Mouse (Mus musculus) right cerebral cortex, postnatal 4 days (tissue): ENCODE measurements around the gene Wsb2.
"Not testable (repeated sequence)": the region's sequence is repeated elsewhere in the genome, so short reads cannot be mapped to it uniquely, and the experiment has no call there.

Source experiments
- DNase-seq: peaks from one replicate; pipeline ENCODE4 v3.0.0-alpha.2; 2022

The Wsb2 gene

DNA sequence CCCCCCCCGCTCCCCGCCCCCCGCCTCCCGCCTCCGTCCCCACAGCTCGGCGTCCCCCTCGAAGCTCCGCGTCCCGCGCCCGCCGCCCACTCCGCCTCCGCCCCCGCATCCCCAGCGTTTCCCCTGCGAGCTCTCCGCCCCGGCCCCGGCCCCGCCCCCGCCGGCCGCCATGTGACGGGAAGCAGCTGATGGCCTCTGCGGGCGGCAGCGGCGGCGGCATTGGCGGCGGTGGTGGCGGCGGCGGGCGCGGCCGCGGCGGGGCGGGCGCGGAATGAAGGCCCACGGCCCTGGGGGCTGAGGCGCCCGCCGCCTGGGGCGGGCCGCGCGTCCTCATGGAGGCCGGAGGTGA is at the start of gene Wsb2:
Gene Wsb2 (plus strand): TSS at position 176 of the 349 bp plus-strand sequence.
- DNase-seq = peak; percentile 87

GRCm38 (mm10) chr5:117307699-117308098 is 49.4 kb upstream of the Wsb2 start:
- DNase-seq = peak; percentile 63

DNA sequence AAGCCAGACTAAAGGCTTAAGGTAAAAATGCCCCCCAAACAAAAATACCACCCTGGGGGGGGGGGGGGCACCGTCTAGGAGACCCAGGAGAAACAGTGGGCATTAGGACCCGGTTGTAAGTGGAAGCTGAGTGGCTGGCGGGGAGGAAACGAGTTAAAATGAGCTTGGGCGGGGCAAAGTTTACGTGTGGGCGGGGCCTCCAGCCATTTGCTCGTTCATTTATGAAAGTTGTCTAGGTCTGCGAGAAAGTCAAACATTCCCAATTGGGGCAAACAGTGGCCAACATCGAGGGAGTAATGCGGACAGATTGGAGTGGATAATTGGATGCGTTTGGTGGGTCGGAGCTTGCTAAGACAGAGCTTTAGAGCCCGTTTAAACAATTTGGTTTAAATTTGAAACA is 43.7 kb upstream of the Wsb2 start:
- no peak for DNase-seq

DNA sequence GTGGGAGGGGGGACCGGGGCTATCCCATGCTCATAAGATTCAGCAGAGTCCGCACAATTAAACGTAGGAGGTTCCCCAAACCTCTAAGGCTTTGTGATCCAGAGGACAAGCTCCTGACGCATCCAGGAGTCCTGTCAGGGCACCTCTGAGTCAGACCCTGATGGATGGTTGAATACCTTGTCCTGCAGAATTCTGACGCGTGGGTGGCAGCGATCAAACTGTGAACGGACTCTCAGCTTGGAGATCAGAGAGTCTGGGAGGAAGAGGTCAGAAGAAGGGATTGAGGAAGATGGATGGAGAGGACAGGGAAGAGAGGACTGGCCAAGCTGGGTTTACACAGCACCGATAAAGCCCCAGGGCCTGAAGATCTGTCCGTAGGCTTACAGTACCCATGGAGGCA is 43.2 kb upstream of the Wsb2 start:
- DNase-seq = no peak

DNA sequence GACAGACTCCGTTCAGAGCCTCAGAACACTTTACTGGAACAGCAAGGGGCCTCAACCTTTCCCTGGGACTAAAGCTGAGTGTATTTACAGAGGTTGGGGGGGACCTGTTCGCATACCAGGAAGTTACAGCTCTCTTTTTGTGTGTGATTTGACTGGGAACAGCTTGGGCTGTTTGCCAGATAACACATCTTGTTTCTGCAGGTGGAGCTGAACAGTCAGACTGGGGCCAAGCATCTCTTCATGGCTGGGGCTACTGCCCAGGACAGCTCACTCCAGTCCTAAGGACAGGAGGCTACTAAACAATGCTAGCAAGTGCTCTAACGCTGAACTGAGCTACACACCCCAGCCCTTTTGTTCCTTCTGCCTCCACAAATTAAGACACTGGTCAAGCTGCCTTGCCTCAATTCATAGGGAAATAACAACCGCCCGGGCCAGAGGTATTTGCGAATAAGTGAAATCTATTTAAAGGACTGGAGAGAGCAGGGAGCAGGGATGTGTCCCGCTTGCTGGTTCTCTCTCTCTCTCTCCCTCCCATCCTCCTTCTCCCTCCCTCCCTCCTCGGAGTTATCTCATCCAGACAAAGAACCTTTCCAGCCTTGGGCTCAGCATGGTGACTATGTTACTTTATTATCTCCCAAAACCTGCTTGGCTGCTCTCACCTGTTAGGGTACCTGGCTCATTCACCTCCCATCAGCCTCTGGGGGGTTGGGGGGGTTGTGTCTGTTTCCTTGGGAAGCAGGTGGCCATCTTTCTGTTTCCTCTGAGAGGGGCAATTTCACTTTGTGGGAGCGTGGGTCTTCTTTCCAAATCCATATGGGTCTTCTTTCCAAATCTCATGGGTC is 42.3 kb upstream of the Wsb2 start:
- DNase-seq = no peak

DNA sequence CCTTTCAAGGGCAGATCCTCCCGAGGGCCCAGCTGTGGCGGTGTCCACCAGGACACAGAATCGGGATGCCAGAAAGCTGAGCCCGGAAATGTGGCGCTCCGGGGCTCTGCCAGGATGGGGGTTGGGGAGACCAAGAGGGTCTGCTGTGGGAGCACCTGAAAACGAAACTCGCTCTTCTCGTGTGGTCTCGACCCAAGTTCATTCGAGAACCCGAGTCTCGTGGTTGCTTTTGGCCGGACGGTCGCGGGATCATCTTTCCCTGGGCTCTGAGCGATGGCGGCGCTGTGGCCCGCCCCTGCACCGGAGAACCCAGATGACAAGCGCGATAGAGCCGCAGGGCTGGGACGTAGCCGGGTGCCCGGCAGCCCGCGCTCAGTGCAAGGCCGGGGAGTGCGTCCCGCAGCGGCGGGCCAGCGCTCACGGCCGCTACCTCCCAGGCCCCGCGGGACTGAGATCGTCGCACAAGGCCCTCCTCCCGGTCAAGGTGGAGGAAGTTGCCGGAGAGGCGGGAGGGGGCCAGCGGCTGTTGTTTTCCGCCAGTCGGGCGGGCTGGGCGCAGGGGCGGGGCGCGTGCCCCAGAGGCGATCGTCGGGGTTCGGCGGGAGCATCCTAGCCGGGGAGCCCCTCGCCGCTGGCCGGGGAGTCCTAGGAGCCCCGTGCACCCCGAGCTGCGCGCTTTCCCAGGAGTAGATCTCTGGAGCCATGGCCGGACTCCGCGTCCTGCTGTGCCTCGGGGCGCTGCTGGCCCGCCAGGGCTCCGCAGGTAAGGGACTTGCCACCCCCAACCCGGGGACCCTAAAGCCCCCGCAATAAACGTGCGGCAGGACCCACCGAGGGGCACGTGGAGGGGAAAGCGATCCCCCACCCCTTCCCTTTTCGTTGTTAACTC is 38.1 kb upstream of the Wsb2 start, which contains the start of gene Vsig10:
Gene Vsig10 (plus strand): TSS at position 343 of the 889 bp plus-strand sequence.
- peak; percentile 37 for DNase-seq

- DNase-seq = no peak
These were observed 33.4 kb upstream of the Wsb2 start for GRCm38 (mm10) chr5:117323751-117324150.

DNA sequence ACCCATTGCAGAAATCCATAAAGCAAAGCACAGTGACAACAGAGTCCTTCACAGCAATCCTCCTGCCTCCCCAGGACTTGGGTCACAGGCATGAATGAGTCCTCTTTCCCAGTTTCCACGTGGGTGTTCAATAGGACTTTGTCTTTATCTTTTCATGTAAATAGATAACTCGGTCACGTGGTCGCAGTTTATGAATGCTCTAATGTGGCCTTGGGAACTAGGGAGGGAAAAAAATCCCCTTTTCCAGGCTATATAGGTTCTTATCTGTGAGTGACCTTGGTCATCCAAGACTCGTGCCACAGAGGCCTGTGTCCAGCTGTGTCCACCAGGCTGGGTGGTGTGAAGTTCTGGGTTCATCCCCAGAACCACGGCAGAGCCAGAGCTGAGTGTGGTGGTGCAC is 30.7 kb upstream of the Wsb2 start:
- no peak for DNase-seq

DNA sequence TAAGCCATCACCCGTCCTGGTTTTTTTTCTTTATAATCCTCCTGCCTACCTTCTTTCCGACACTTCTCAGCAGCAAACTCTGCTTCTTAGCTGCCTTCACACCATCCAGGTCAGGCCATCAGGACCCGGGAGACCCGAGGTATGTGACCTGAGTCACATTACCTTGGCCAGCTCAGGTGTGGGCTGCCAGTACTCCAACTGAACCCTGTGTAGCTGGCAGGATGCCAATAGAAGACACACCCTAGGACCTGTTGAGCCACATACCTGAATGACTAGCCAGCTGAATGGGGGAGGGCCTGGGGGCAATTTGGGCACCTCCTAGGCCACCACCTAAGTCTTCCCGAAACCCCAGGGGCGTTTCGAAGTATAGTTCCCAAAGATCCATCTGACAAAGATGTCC is 26.6 kb upstream of the Wsb2 start:
- DNase-seq = no peak

DNA sequence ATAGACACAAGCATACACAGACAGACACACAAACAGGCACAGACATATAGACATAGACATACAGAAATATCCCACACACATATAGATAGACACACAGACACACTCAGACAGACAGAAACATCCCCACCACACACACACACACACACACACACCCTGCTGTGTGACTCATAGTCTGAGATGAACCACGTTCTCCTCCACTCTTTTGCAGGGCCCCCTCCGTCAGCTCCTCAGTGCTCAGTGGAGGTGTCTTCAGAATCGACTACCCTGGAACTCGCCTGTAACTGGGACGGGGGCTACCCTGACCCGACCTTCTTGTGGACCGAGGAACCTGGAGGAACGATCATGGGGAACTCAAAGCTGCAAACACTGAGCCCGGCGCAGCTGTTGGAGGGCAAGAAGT is 19.1 kb upstream of the Wsb2 start:
- DNase-seq = no peak

DNA sequence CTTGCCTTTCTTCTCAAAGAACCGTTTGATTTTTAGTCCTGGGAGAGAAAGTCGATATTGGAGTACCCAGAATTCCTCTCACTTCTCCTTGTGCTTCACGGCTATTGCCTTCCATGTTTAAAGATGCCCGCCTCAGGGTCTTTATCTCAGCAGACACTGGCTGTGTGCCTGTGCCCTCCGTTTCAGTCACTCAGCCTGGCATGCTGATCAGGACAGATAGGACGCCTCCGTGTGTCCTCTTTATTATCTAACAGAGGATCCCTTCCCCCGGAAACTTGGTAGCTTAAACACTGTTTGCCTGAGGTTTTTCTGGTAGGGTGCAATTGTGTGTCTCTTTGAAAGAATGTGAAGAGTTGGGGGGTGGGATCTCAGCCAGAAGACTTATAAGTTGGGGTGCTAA is 18.6 kb upstream of the Wsb2 start:
- DNase-seq = no peak

DNA sequence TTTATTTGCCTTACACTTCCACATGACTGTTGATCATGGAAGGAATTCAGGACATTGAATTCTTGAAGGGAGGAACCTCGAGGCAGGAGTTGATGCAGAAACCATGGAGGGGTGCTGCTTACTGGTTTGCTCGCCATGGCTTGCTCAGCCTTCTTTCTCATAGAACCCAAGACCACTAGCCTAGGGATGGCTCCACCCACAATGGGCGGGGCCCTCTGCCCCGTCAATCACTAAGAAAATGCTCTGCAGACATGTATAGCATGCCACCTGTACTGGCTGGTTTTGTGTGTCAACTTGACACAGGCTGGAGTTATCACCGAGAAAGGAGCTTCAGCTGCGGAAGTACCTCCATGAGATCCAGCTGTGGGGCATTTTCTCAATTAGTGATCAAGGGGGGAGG is 17.0 kb upstream of the Wsb2 start:
- no peak for DNase-seq

DNA sequence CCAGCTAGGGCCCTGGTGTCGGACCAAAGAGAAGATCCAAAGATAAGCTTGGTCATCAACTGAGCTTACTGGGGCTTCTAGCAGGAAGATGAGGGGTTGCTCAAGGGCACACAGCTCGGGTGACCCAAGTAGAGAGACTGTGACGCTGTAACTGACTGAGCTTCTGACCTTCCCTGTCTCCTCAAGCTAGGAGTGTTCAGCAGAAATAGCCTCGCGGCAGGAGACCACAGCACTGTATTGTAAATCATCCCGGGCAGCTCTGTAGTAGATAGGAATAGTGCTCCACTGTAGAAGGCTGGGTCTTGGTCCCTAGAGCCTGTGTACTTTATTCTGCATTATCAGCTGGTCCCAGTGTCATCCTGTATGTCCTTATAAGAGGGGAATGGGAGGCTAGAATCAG is 15.2 kb upstream of the Wsb2 start:
- DNase-seq = no peak

- not testable (repeated sequence) for DNase-seq
These were observed 12.6 kb upstream of the Wsb2 start for GRCm38 (mm10) chr5:117344496-117344895.

GRCm38 (mm10) chr5:117345432-117345976 is 11.6 kb upstream of the Wsb2 start:
- no peak for DNase-seq

DNA sequence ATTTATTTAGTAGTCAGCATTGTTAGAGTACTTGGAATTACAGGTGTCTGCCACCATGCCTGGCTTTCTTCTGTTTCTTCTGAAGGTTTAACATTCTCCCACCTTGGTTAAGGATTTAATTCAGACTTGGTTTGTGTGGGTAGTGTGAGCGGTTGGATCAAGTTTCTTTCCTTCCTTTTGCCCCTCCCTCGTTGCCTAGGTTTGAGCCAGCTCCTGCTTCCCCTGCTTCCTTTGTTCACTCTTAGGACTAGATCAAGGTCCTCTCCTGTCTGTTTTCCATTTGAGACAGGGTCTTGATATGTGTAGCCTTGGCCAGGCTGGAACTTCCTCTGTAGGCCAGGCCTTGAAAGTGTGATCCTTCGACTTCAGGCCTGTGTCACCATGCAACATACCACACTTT is 10.8 kb upstream of the Wsb2 start:
- DNase-seq = no peak

- DNase-seq = no peak
These were observed 10.1 kb upstream of the Wsb2 start for GRCm38 (mm10) chr5:117347011-117347410.

GRCm38 (mm10) chr5:117347838-117348237 is 9.3 kb upstream of the Wsb2 start:
- DNase-seq = no peak

DNA sequence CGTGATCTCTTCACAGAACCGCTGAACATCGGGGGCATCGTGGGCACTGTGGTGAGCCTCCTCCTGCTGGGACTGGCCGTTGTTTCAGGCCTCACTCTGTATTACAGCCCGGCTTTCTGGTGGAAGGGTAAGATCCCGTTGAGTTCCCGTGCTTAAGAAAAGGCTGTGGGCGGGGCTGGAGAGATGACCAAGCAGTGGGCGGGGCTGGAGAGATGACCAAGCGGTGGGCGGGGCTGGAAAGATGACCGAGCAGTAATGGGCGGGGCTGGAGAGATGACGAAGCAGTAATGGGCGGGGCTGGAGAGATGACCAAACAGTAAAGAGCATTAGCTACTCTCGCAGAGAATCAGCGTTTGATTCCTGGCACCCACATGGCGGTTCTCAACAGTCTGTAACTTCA is 8.8 kb upstream of the Wsb2 start:
- peak; percentile 59 for DNase-seq

DNA sequence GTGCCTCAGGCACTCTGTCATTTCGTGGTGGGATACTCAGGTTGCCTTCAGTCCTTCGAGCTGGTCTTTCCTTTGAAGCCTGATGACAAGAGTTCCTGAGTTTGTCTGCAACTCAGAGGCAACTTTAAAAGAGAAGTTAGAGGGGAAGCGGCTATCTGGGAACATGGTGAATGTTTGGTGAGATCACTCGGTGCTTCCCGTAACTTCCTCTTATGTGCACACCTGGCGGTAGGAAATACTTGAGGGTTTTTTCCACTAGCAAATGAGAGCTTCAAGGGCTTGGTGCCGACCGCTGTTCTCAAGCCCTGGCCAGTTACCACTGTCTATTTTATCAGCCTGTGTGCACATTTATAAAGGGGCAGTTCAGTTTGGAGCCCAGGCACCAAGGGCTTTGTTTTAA is 3.0 kb upstream of the Wsb2 start:
- no peak for DNase-seq

DNA sequence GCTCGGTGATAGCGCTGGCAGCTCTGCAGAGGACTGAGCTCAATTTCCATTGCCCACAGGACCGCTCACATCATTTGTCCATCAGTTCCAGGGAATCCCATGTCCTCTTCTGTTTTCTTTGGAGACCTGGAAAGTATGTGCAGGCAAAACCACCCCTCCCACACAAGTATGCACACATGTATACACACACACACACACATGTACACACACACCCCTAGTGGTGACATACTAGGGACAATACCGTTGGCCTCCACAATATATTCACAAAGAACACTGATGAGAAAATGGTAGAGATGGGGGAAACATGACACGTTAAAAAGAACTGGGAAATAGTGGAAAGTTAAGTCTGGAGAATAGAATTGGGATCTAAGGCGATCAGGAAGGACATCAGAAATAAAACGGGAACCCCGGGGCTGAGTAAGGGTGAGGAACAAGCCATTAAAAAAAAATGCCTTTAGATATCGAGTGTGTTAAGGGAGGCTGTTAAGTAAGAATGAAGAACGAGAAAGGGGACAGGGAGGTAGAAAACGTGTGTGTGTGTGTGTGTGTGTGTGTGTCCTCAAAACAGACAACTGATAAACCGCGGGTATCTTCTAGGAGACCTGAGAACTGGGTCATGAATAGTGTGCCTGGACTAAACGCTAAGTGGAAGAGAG is 1.3 kb upstream of the Wsb2 start:
- DNase-seq = no peak

- peak; percentile 55 for DNase-seq
These were observed 557 bp upstream of the Wsb2 start for GRCm38 (mm10) chr5:117356365-117357128.
